Mouse (Mus musculus): ENCODE measurements at regions not wholly inside any gene's neighbourhood (a gene's known extent, or its start where the extent isn't known, plus 50 kb on each side); places are given as distances from the start of the nearest gene placed in this dataset.
A peak's percentile ranks its signal among the peaks of the same experiment; 100 is the strongest.
"Not testable (repeated sequence)": the region's sequence is repeated elsewhere in the genome, so short reads cannot be mapped to it uniquely, and the experiment has no call there.

DNA sequence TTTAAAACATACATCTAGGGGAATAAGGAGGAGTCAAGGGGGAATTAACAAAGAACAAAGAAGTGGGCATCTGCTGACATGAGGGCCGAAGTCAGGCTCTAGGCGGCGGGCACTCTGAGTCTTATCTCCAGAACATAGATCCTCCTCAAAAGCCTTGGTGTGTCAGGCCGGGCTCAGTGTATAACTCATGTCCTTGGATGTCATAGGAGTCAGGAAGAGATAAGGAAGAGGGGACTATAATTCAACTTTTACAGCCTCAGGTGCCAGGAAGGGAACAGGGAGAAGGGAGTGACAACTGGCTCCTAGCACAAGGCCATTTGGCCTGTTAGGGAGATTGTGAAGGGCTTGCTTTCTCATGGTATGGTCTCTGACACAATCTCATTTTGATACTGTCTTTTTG lies 185.9 kb upstream of the Ube2e2 start:
- DNase-seq (ENCODE audit: low read depth, low spot score): not testable (repeated sequence)

DNA sequence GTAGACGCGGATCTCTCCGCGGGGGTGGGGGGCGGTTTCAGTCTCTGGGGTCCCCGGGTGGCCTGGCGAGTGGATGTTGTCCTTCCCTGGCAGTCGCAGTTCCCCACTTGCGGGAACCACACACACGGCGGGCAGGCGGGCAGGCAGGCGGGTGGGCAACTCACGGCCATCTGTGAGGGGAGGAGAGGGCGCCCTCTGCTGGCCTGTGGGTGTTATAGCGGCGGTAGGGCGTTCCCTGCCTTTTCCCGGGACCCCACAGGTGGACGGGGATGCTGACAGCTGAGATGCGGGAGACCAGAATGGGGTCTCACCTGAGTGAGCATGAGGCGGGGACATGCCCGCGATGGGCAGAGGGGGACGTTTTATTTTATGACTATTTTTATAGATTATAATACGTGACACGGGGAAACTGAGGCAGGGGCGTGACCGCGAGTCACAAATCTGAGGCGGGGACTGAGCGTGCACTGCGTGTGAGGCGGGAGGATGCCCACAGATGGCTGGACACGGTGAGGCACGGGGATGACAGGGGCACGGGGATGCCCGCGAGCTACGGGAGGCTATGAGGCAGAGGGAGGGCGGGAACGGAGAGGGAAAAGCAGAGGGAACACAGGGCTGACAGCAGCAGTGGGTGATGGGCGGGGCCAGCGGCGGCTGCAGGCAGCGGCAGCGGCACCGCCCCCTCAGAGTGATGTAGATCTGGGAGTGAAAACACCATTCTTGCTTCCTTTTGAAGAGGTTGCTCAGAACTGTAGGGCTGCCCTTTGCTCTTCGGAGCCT lies 148.1 kb upstream of the Ube2e2 start:
- peak; percentile 6 for DNase-seq (ENCODE audit: low read depth, low spot score)

DNA sequence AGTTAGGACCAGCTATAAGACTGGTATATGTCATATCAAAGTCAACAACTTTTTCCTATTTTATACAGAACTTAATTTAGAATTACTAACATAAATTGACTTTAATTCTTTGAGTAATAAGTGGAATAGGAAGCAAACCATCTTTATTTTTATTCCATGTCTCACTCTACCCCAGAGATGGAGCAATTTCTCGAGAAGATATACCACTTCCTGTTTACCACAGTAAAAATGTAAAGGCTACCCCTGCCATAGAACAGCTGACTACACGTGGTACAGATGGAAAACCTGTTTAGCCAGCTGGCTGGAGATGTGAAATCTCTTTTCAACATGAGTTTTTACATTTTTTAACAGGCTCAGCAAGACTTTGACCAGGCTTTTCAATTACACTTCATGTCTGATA lies 126.0 kb upstream of the Ube2e2 start:
- DNase-seq (ENCODE audit: low read depth, low spot score): no peak

DNA sequence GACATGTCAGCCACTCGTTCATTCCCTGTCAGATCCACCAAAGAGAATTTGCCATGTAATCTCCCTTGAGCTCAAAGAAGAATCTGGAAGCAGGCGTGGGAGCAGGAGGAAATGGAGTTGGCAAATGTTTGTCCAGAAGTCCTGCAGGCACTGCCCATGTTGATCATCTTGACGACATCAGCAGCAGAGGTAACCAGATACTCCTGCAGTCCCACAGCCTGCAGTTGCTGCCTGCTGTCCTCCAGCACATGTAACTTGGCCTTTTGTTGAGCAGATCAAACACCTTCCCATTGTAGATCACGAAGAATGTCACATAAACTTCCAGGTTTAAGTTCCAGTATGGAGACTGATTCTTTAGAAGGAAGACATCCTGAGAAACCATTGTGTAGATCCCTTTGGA lies 121.3 kb upstream of the Ube2e2 start:
- DNase-seq (ENCODE audit: low read depth, low spot score): no peak

DNA sequence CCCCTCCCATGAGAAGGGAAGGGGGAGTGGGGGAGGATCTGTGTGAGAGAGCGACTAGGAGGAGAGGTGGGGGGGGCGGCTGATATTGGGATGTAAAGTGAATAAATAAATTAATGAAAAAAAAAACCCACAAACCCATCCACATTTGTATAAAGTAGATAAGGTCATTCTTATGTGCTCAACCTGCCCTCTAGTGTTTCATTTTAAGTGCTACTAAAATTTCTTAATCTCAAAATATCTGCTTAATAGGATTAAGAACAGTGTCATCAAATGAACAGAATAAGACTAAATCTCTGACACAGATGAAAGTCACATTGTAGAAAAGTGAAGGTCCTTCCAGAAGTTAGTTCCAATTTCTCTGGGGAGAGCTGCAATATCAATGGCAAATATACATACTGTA lies 119.5 kb upstream of the Ube2e2 start:
- DNase-seq (ENCODE audit: low read depth, low spot score): not testable (repeated sequence)

DNA sequence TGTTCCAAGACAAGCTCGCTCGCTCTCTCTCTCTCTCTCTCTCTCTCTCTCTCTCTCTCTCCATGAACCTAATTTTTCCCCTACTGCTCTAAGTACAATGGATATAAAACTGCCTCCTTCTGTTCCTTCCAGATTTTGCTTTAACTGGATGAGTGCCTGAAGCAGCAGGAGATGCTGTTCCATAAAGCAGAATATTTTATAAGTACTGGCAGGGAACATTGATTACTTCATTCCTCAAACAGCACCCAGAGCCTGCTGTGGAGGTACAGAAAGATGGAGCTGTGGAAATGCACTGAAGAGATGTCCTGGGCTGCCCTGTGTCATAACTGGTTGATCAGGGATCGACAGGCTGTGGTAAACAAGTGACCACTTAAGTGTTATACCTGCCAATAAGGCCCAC lies 89.8 kb upstream of the Ube2e2 start:
- DNase-seq (ENCODE audit: low read depth, low spot score): no peak

DNA sequence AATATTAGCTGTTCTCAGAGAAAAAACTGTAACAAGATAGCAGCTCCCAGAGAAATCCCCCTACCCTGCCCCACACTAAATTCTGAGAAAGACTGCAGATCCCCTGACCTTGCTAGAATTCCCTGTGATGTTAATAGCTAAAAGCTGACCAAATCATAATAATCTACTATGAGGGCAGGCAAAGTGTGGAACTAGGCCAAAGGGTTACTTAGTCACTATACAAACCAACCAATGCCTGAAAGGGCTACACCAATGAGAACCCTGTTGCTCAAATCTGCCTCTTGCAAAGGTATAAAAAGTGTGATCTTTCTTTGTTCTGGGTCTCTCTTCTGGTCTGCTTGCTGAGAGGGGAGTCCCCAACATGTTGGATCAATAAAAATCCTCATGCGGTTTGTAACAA lies 69.8 kb upstream of the Ube2e2 start:
- no peak for DNase-seq (ENCODE audit: low read depth, low spot score)

DNA sequence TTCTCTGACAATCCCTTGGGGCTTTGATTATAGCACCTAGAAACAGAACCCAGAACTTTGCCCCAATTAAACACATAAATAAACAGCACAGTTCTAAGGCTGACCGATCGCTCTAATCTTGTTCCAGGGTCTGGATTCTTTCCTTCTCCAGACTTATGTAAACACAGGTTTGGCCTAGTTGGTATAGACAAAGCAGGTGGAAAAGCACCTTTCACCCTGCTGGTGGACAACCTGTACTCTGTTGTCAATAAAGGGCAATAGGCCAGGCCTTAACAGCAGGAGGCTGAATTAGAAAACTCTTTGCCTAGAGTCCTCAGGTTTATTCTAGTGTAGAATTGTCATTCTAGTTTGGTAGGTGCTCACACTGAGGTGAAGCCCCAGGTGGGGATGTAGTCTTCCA lies 69.2 kb upstream of the Ube2e2 start:
- no peak for DNase-seq (ENCODE audit: low read depth, low spot score)

Data from retina, adult 2 months (tissue).